Mouse (Mus musculus) midbrain, embryonic 11.5 days (tissue): Measurements from ENCODE around the gene Stra8. TPM values are rescaled to one million over a fixed set of nuclear protein-coding genes. Genes with fewer than 3 reads are reported as not detected.

ENCODE experiments used
- ATAC-seq: fragments of 200-750 bp; cut with Nextera tagmentation; 2 replicates; pipeline ENCODE4 v1.8.0; 2017; ENCODE audit warnings: moderate TSS enrichment, moderate library complexity; ENCODE audit not compliant: low FRiP score
- DNase-seq: peaks from one replicate; pipeline ENCODE4 v3.0.0; 2015; ENCODE audit warnings: low spot score; ENCODE audit errors: missing footprints
- H3K27ac ChIP-seq: fragments of 300-500 bp; sonication (generic); 2 replicates; pipeline ENCODE4 v1.5.1; 2014; ENCODE audit warnings: low read depth, low read length
- H3K27me3 ChIP-seq: fragments of 300-500 bp; sonication (generic); 2 replicates; pipeline ENCODE4 v1.6.1; 2014; ENCODE audit warnings: mild to moderate bottlenecking, low read length, moderate library complexity, mixed read lengths; ENCODE audit not compliant: control insufficient read depth, insufficient read depth
- H3K36me3 ChIP-seq: fragments of 300-500 bp; sonication (generic); 2 replicates; pipeline ENCODE4 v1.6.1; 2014; ENCODE audit warnings: mild to moderate bottlenecking, low read length, moderate library complexity, mixed read lengths; ENCODE audit not compliant: control insufficient read depth, insufficient read depth
- H3K4me1 ChIP-seq: fragments of 300-500 bp; sonication (generic); 2 replicates; pipeline ENCODE4 v1.6.1; 2014; ENCODE audit warnings: low read length; ENCODE audit not compliant: control insufficient read depth, insufficient read depth
- H3K4me2 ChIP-seq: fragments of 300-500 bp; sonication (generic); 2 replicates; pipeline ENCODE4 v1.6.1; 2014; ENCODE audit warnings: mild to moderate bottlenecking, moderate library complexity
- H3K4me3 ChIP-seq: fragments of 300-500 bp; sonication (generic); 2 replicates; pipeline ENCODE4 v1.5.1; 2014; ENCODE audit warnings: low read depth, low read length
- H3K9ac ChIP-seq: fragments of 300-500 bp; sonication (generic); 2 replicates; pipeline ENCODE4 v1.6.1; 2014; ENCODE audit warnings: low read length
- H3K9me3 ChIP-seq: fragments of 300-500 bp; sonication (generic); 2 replicates; pipeline ENCODE4 v1.6.1; 2016; ENCODE audit warnings: low read length; ENCODE audit not compliant: control insufficient read depth
- WGBS: fragments of 180-500 bp; shearing (Covaris S2); extraction: QIAGEN DNeasy Blood & Tissue Kit; methylation state at CpG from one replicate; pipeline ENCODE4 v1.1.7; 2014; 5-methylcytosine and 5-hydroxymethylcytosine counted together
- polyA plus RNA-seq: library from polyadenylated mRNA; unstranded; fragments of >200 nt; fragmentation: Nextera tagmentation; extraction: Ambion mirVana; gene quantifications from 2 replicates; pipeline ENCODE4 v1.2.1, GENCODE M21; 2014

Stra8 gene
- polyA plus RNA-seq, 1 experiment from 2014 or later, result not detected

DNA sequence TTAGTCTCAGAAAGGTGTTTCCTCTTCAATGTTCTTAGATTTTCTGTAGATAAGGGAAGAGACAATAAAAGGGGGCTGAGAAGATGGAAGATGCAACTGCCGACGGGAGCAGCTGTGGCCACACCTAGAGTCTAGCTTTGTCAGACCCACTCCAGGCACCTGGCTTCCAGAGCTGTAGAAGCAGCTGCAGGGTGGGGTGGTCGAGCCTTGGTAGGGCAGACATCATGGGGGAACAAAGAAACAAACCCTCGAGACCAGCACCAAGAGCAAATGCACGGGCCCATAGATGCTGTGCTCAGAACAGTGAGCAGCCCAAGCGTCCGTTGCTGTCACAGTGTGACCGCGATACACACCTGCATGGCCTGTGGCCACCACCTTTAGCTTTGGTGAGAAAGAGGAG, 22.5 kb downstream of the Stra8 start:
- no peak for ATAC-seq
- peak; percentile 28 for DNase-seq
- 91% methylated on average over 9 of the region's 9 CpGs for WGBS

DNA sequence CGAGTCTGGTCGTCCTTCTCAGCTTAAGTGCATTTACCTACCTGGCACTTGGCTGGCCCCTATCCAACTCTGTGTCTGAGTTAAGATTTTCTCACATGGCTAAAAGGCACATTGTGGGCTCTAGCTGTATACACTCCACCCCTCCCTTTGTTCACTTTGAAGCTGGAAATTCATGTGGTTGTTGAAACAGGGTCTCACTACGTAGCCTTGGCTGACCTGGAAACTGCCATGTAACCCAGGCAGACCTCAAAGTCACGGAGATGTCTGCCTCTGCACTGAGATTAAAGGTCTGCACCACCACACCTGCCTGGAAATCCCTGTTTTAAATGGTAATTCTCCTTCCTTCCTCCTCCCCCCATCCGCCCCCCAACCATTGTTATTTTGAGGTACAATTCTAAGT, 23.5 kb downstream of the Stra8 start:
- no peaks in the 10 kb centered on the region for H3K27me3 ChIP-seq
- peak; percentile 74 for DNase-seq
- no peaks in the 10 kb centered on the region for H3K4me1 ChIP-seq
- no peak for ATAC-seq
- H3K9me3 ChIP-seq, result no peaks in the 10 kb centered on the region
- H3K4me2 ChIP-seq, result no peak overlapping the region
- H3K27ac ChIP-seq, result no peak overlapping the region
- WGBS, result 77% methylated on average over 5 of the region's 5 CpGs
- H3K9ac ChIP-seq, result no peak overlapping the region
- H3K36me3 ChIP-seq, result no peaks in the 10 kb centered on the region
- H3K4me3 ChIP-seq, result no peak overlapping the region

More for the DNA sequence above, 22.5 kb downstream of the Stra8 start:
- no peaks in the 10 kb centered on the region for H3K36me3 ChIP-seq
- no peaks in the 10 kb centered on the region for H3K9me3 ChIP-seq
- no peak overlapping the region for H3K4me2 ChIP-seq
- no peaks in the 10 kb centered on the region for H3K27me3 ChIP-seq
- no peaks in the 10 kb centered on the region for H3K4me1 ChIP-seq
- no peak overlapping the region for H3K9ac ChIP-seq
- H3K27ac ChIP-seq, result no peak overlapping the region
- no peak overlapping the region for H3K4me3 ChIP-seq

DNA sequence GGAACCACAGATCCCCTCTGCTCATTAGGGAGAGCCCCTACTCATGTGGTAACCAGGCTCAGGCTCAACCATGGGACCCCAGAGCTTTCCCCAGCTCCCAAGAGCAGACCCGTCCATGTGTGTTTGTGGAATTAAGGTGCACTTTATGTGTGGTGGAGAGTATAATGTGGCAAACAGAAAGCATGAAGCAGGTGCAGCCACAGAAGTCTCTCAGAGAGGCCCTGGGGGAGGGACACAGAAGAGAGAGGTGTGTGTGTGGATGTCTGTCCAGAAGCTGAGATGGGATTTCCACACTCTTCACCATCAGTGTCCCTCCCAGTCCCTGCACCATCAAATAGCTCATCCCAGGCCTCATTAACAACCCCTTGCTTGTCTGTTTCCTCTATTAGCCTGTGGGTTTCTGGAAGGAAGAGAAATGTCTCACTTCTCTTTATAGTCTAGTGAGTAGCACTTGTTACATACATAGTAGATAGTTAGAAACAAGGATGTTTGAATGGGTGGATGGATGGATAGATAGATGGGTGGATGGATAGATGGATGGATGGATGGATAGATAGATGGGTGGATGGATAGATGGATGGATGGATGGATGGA, 26.6 kb downstream of the Stra8 start:
- no peak overlapping the region for H3K27ac ChIP-seq
- no peaks in the 10 kb centered on the region for H3K4me1 ChIP-seq
- 90% methylated on average over 1 of the region's 1 CpGs for WGBS
- no peaks in the 10 kb centered on the region for H3K36me3 ChIP-seq
- H3K4me2 ChIP-seq, result no peak overlapping the region
- ATAC-seq (no peak), DNase-seq (peak; percentile 64)
- no peaks in the 10 kb centered on the region for H3K27me3 ChIP-seq
- H3K9me3 ChIP-seq, result no peaks in the 10 kb centered on the region
- H3K9ac ChIP-seq, result no peak overlapping the region
- H3K4me3 ChIP-seq, result no peak overlapping the region

DNA sequence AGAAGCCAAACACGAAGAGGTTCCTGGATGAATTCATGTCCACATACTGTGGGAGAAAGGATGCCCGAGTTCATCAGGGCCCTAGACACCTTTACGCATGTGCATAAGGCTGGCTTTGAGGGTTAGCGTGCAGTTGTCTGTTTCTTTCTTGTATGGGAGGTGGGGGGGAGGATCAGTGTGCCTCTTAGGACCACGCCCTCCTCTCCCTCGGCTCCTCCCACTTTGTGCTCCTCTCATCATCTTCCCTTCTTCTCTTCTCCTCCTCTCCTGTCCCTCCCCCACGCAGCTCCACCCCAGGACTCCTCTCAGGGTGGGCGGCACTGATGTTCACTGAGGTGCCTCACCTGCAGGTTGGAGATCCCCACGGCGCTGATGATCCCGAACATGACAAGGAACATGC, 28.5 kb downstream of the Stra8 start:
- Histone ChIP-seq H3K36me3 (no peaks in the 10 kb centered on the region), H3K9me3 (no peaks in the 10 kb centered on the region), H3K4me3 (no peak overlapping the region), H3K27me3 (no peaks in the 10 kb centered on the region), H3K4me1 (no peaks in the 10 kb centered on the region), H3K4me2 (peak overlapping the region; percentile 39), H3K27ac (no peak overlapping the region), H3K9ac (no peak overlapping the region; the same call in 1 of the 2 replicates)
- 15% methylated on average over 11 of the region's 11 CpGs for WGBS
- ATAC-seq (no peak), DNase-seq (no peak)

DNA sequence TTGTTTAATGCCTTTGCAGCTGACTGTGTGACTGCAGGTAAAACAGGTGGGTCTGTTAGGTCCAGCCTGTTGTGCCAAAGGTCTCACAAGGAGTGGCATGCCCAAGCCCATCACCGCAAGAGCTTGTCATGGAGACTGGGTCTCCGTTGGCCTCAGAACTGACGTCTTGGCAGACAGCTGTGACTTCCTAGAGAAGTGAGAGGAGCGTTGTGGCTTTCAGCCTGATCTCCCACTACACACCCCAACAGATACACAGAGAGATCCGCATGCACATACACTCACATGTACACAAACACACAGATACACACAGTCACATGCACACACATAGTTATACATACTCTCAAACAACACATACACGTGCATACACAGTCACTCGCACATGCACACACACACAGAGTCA, 31.6 kb downstream of the Stra8 start:
- Histone ChIP-seq H3K27ac (no peak overlapping the region), H3K27me3 (no peaks in the 10 kb centered on the region), H3K36me3 (no peaks in the 10 kb centered on the region), H3K4me3 (no peak overlapping the region), H3K9ac (no peak overlapping the region), H3K4me2 (no peak overlapping the region), H3K4me1 (no peaks in the 10 kb centered on the region), H3K9me3 (no peaks in the 10 kb centered on the region)
- DNase-seq (no peak), ATAC-seq (no peak)
- 87% methylated on average over 7 of the region's 7 CpGs for WGBS

DNA sequence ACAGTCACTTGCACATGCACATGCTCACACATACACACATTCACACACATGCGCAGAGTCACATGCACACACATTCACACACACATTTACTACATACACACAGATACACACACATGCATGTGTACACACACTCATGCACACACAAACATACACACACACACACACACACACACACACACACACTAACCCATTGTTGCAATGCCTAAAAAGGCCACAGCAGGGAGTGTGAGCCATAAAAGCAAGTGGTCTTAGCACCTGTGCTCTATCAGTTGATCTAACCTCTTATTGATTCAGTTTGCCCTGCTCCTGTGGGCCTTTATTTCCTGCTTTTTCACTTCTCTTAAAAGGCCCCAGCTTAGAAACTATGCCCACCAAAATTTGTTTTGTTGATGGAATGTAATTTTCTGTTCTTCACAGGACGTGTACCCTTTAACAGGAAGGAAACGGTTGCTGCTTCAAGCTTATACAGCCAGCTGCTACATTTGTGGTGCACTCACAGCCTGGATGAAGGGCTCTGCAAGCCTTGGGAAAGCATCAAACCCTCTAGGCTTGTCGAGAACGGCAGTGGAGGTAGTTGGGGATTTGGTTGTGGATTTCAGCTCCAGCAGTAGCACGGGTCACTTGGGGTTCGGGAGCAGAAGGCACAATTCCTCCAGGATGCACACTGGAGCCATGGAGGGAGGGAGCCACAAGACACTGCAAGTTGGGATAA, 32.1 kb downstream of the Stra8 start:
- DNase-seq (no peak), ATAC-seq (no peak)
- Histone ChIP-seq H3K9me3 (no peaks in the 10 kb centered on the region), H3K27ac (no peak overlapping the region), H3K4me1 (no peaks in the 10 kb centered on the region), H3K4me3 (no peak overlapping the region), H3K4me2 (no peak overlapping the region), H3K36me3 (no peaks in the 10 kb centered on the region), H3K9ac (no peak overlapping the region), H3K27me3 (no peaks in the 10 kb centered on the region)
- WGBS, result 77% methylated on average over 7 of the region's 7 CpGs

DNA sequence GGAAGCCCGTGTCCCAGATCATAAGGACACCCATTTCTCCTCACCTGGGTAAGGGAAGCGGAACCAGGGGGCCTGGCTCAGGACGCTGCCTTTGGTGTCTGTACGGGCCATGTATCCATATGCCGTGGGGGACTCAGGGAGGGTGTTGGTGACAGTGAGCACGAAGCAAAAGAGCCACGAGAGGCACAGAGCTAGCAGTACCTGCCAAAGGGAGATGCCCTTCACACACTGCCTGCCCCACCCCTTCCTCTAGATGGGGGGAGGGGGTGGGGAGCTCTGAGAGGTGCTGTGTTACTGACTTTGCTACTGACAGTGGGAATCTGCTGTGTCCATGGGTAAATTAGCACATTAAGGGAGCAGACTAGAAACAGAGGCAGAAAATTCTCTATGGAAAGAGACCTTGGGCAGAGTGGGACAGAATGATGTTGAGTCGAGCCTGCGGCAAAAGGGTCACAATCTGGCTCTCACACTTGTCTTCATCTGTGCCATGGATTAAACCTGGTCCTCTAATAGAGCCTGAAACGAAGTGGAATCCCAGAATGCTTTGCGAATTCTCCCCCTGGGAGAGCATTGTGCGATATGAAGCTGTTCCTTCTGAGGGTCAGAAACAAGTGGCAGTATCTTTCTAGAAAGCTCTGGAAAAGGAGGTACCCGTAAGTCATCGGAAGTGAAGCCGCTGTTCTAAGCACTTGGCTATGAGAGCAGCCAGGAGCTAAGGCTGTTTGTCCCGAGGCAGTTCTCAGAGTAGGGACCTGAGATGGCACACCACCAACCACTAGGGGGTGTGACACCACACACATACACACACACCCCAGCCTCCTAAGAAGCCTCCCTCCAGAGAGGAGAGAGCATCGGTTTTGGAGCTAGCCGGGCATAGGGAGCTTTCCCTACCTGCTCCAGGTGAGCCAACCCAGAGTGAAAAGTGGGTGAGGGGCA, 35.2 kb downstream of the Stra8 start:
- DNase-seq (peak; percentile 89), ATAC-seq (peak; percentile 87)
- WGBS, result 54% methylated on average over 18 of the region's 18 CpGs
- Histone ChIP-seq H3K4me1 (no peaks in the 10 kb centered on the region), H3K36me3 (no peaks in the 10 kb centered on the region), H3K9ac (peak overlapping the region; percentile 41), H3K4me3 (no peak overlapping the region), H3K27me3 (no peaks in the 10 kb centered on the region), H3K27ac (no peak overlapping the region), H3K4me2 (peak overlapping the region; percentile 38; the same call in 1 of the 2 replicates), H3K9me3 (no peaks in the 10 kb centered on the region)

DNA sequence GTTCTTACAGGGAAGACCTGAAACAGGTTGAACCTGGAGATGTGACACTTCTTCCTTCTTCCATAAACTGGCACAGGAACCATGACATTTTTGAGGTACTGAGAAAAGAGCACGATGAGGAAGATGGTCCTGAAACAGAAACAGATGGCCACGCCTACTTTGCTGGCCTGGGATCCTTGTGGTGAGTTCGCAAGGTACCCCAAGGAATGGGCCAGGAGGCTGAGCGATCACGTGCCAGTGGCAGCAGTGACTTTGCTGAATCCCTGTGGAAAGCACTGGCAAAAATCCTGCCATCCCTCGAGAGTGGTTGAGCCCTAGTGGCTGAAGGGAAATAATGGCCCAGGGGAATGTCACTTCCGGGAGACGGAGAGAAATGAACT, 35.9 kb downstream of the Stra8 start:
- peak; percentile 22; the same call in 1 of the 2 replicates for ATAC-seq
- peak overlapping the region; percentile 38; the same call in 1 of the 2 replicates for H3K4me2 ChIP-seq
- H3K4me1 ChIP-seq, result no peaks in the 10 kb centered on the region
- no peak overlapping the region for H3K4me3 ChIP-seq
- WGBS, result 41% methylated on average over 8 of the region's 8 CpGs
- no peak overlapping the region for H3K9ac ChIP-seq
- H3K27me3 ChIP-seq, result no peaks in the 10 kb centered on the region
- H3K36me3 ChIP-seq, result no peaks in the 10 kb centered on the region
- no peaks in the 10 kb centered on the region for H3K9me3 ChIP-seq
- DNase-seq, result no peak
- no peak overlapping the region for H3K27ac ChIP-seq

DNA sequence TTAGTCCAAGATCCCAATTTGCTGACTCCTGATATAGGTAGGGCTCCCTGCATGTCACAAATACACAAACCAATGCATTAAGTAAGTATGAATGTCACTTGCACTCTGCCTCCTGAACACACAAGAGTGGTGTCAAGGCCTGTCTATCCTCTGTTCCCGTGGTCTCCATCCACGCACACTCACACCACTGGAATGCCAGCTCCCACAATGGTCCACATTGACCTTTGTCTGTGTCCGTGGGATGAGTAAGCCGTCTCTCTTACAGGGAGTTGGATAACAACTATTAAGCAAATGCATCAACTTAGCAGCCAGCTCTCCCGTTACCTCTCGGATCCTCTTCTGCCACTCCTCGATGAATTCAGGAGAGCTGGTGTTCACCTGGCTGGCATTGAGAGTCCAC, 39.2 kb downstream of the Stra8 start:
- DNase-seq, result no peak
- no peak for ATAC-seq
- Histone ChIP-seq H3K4me2 (no peak overlapping the region), H3K9ac (no peak overlapping the region), H3K9me3 (no peaks in the 10 kb centered on the region), H3K27me3 (no peaks in the 10 kb centered on the region), H3K36me3 (no peaks in the 10 kb centered on the region), H3K4me1 (no peaks in the 10 kb centered on the region), H3K4me3 (no peak overlapping the region), H3K27ac (no peak overlapping the region)
- WGBS, result 89% methylated on average over 7 of the region's 7 CpGs
